Mouse (Mus musculus): ENCODE data around the gene Gpc6. TPM values are rescaled to one million over a fixed set of nuclear protein-coding genes. Genes with fewer than 3 reads are reported as not detected.

Gpc6 gene
- polyA plus RNA-seq, 1 experiment from 2014 or later: 42.5 TPM

GRCm38 (mm10) chr14:117361155-117361964, 436.2 kb downstream of the Gpc6 start:
- no peaks in the 10 kb centered on the region for H3K36me3 ChIP-seq (ENCODE audit: control insufficient read depth, insufficient read depth, low read length)
- no peak overlapping the region for H3K4me3 ChIP-seq (ENCODE audit: low read depth, low read length)
- WGBS: 71% methylated on average over 9 of the region's 9 CpGs
- H3K27ac ChIP-seq (replicated peaks; ENCODE audit: low read depth, low read length): no peak overlapping the region
- no peak for DNase-seq (ENCODE audit: low spot score)
- no peaks in the 10 kb centered on the region for H3K9me3 ChIP-seq (ENCODE audit: control insufficient read depth, low read length)
- H3K4me2 ChIP-seq (ENCODE audit: low read depth, low read length): no peak overlapping the region
- H3K27me3 ChIP-seq (replicated peaks; ENCODE audit: control insufficient read depth, insufficient read depth, low read length): no peaks in the 10 kb centered on the region
- no peak overlapping the region for H3K9ac ChIP-seq (ENCODE audit: low read depth, low read length)
- no peaks in the 10 kb centered on the region for H3K4me1 ChIP-seq (ENCODE audit: control insufficient read depth, insufficient read depth, low read length)
- ATAC-seq (ENCODE audit: low read depth): no peak

GRCm38 (mm10) chr14:117361965-117362309, 436.8 kb downstream of the Gpc6 start:
- Histone ChIP-seq H3K27me3 (replicated peaks; ENCODE audit: control insufficient read depth, insufficient read depth, low read length) (no peaks in the 10 kb centered on the region), H3K9me3 (ENCODE audit: control insufficient read depth, low read length) (no peaks in the 10 kb centered on the region), H3K36me3 (ENCODE audit: control insufficient read depth, insufficient read depth, low read length) (no peaks in the 10 kb centered on the region), H3K4me2 (ENCODE audit: low read depth, low read length) (no peak overlapping the region), H3K4me1 (ENCODE audit: control insufficient read depth, insufficient read depth, low read length) (no peaks in the 10 kb centered on the region), H3K9ac (ENCODE audit: low read depth, low read length) (no peak overlapping the region), H3K27ac (replicated peaks; ENCODE audit: low read depth, low read length) (no peak overlapping the region), H3K4me3 (ENCODE audit: low read depth, low read length) (no peak overlapping the region)
- no peak for ATAC-seq (ENCODE audit: low read depth)
- no peak for DNase-seq (ENCODE audit: low spot score)
- WGBS: 85% methylated on average over 2 of the region's 2 CpGs

- no peak for DNase-seq (ENCODE audit: low spot score)
- Histone ChIP-seq H3K9ac (ENCODE audit: low read depth, low read length) (no peak overlapping the region), H3K9me3 (ENCODE audit: control insufficient read depth, low read length) (no peaks in the 10 kb centered on the region), H3K4me2 (ENCODE audit: low read depth, low read length) (no peak overlapping the region), H3K36me3 (ENCODE audit: control insufficient read depth, insufficient read depth, low read length) (no peaks in the 10 kb centered on the region), H3K27ac (replicated peaks; ENCODE audit: low read depth, low read length) (no peak overlapping the region), H3K4me3 (ENCODE audit: low read depth, low read length) (no peak overlapping the region), H3K27me3 (replicated peaks; ENCODE audit: control insufficient read depth, insufficient read depth, low read length) (no peaks in the 10 kb centered on the region), H3K4me1 (ENCODE audit: control insufficient read depth, insufficient read depth, low read length) (no peaks in the 10 kb centered on the region)
- no peak for ATAC-seq (ENCODE audit: low read depth)
- 78% methylated on average over 18 of the region's 18 CpGs for WGBS
These were observed 444.3 kb downstream of the Gpc6 start for GRCm38 (mm10) chr14:117369331-117369866.

- 48% methylated on average over 4 of the region's 4 CpGs for WGBS
- Histone ChIP-seq H3K4me3 (ENCODE audit: low read depth, low read length) (no peak overlapping the region), H3K4me2 (ENCODE audit: low read depth, low read length) (no peak overlapping the region), H3K36me3 (ENCODE audit: control insufficient read depth, insufficient read depth, low read length) (no peaks in the 10 kb centered on the region), H3K27ac (replicated peaks; ENCODE audit: low read depth, low read length) (no peak overlapping the region), H3K4me1 (ENCODE audit: control insufficient read depth, insufficient read depth, low read length) (no peaks in the 10 kb centered on the region), H3K27me3 (replicated peaks; ENCODE audit: control insufficient read depth, insufficient read depth, low read length) (no peaks in the 10 kb centered on the region), H3K9ac (ENCODE audit: low read depth, low read length) (no peak overlapping the region), H3K9me3 (ENCODE audit: control insufficient read depth, low read length) (no peaks in the 10 kb centered on the region)
- DNase-seq (ENCODE audit: low spot score): no peak
- no peak for ATAC-seq (ENCODE audit: low read depth)
These were observed 451.8 kb downstream of the Gpc6 start for GRCm38 (mm10) chr14:117376822-117377376.

GRCm38 (mm10) chr14:117379979-117380378, 454.9 kb downstream of the Gpc6 start:
- H3K9ac ChIP-seq (ENCODE audit: low read depth, low read length): no peak overlapping the region
- no peaks in the 10 kb centered on the region for H3K36me3 ChIP-seq (ENCODE audit: control insufficient read depth, insufficient read depth, low read length)
- ATAC-seq (ENCODE audit: low read depth) (0 out of 2 replicates have a peak, but pooled peaks have one; percentile 19), DNase-seq (ENCODE audit: low spot score) (peak; percentile 70)
- no peaks in the 10 kb centered on the region for H3K4me1 ChIP-seq (ENCODE audit: control insufficient read depth, insufficient read depth, low read length)
- H3K4me3 ChIP-seq (ENCODE audit: low read depth, low read length): no peak overlapping the region
- H3K27me3 ChIP-seq (replicated peaks; ENCODE audit: control insufficient read depth, insufficient read depth, low read length): no peaks in the 10 kb centered on the region
- WGBS: 59% methylated on average over 6 of the region's 6 CpGs
- no peak overlapping the region for H3K4me2 ChIP-seq (ENCODE audit: low read depth, low read length)
- no peaks in the 10 kb centered on the region for H3K9me3 ChIP-seq (ENCODE audit: control insufficient read depth, low read length)
- H3K27ac ChIP-seq (replicated peaks; ENCODE audit: low read depth, low read length): no peak overlapping the region

GRCm38 (mm10) chr14:117383188-117383587, 458.1 kb downstream of the Gpc6 start:
- DNase-seq (ENCODE audit: low spot score): peak; percentile 23
- WGBS: 78% methylated on average over 7 of the region's 7 CpGs
- H3K4me1 ChIP-seq (ENCODE audit: control insufficient read depth, insufficient read depth, low read length): no peaks in the 10 kb centered on the region
- no peak overlapping the region for H3K4me3 ChIP-seq (ENCODE audit: low read depth, low read length)
- peak; percentile 62; the same call in 1 of the 2 replicates for ATAC-seq (ENCODE audit: low read depth)
- H3K9me3 ChIP-seq (ENCODE audit: control insufficient read depth, low read length): no peaks in the 10 kb centered on the region
- H3K27ac ChIP-seq (replicated peaks; ENCODE audit: low read depth, low read length): no peak overlapping the region
- no peaks in the 10 kb centered on the region for H3K36me3 ChIP-seq (ENCODE audit: control insufficient read depth, insufficient read depth, low read length)
- no peak overlapping the region for H3K9ac ChIP-seq (ENCODE audit: low read depth, low read length)
- no peaks in the 10 kb centered on the region for H3K27me3 ChIP-seq (replicated peaks; ENCODE audit: control insufficient read depth, insufficient read depth, low read length)
- no peak overlapping the region for H3K4me2 ChIP-seq (ENCODE audit: low read depth, low read length)

GRCm38 (mm10) chr14:117384096-117384770, 459.1 kb downstream of the Gpc6 start:
- Histone ChIP-seq H3K36me3 (ENCODE audit: control insufficient read depth, insufficient read depth, low read length) (no peaks in the 10 kb centered on the region), H3K9me3 (ENCODE audit: control insufficient read depth, low read length) (no peaks in the 10 kb centered on the region), H3K27me3 (replicated peaks; ENCODE audit: control insufficient read depth, insufficient read depth, low read length) (no peaks in the 10 kb centered on the region), H3K27ac (replicated peaks; ENCODE audit: low read depth, low read length) (no peak overlapping the region), H3K4me1 (ENCODE audit: control insufficient read depth, insufficient read depth, low read length) (no peaks in the 10 kb centered on the region), H3K4me2 (ENCODE audit: low read depth, low read length) (no peak overlapping the region), H3K4me3 (ENCODE audit: low read depth, low read length) (no peak overlapping the region), H3K9ac (ENCODE audit: low read depth, low read length) (no peak overlapping the region)
- 61% methylated on average over 8 of the region's 8 CpGs for WGBS
- peak; percentile 49 for DNase-seq (ENCODE audit: low spot score)
- peak; percentile 22; the same call in 1 of the 2 replicates for ATAC-seq (ENCODE audit: low read depth)

GRCm38 (mm10) chr14:117385731-117386270, 460.7 kb downstream of the Gpc6 start:
- ATAC-seq (ENCODE audit: low read depth) (no peak), DNase-seq (ENCODE audit: low spot score) (peak; percentile 26)

More at GRCm38 (mm10) chr14:117385731-117386270, 460.7 kb downstream of the Gpc6 start:
- Histone ChIP-seq H3K36me3 (ENCODE audit: control insufficient read depth, insufficient read depth, low read length) (no peaks in the 10 kb centered on the region), H3K27me3 (replicated peaks; ENCODE audit: control insufficient read depth, insufficient read depth, low read length) (no peaks in the 10 kb centered on the region), H3K9ac (ENCODE audit: low read depth, low read length) (no peak overlapping the region), H3K4me3 (ENCODE audit: low read depth, low read length) (no peak overlapping the region), H3K9me3 (ENCODE audit: control insufficient read depth, low read length) (no peaks in the 10 kb centered on the region), H3K4me2 (ENCODE audit: low read depth, low read length) (no peak overlapping the region), H3K4me1 (ENCODE audit: control insufficient read depth, insufficient read depth, low read length) (no peaks in the 10 kb centered on the region), H3K27ac (replicated peaks; ENCODE audit: low read depth, low read length) (no peak overlapping the region)

Data from embryonic facial prominence, embryonic 14.5 days (tissue).